8 mouse cellular contexts compared by ENCODE assay signal in the genomic region with DNA sequence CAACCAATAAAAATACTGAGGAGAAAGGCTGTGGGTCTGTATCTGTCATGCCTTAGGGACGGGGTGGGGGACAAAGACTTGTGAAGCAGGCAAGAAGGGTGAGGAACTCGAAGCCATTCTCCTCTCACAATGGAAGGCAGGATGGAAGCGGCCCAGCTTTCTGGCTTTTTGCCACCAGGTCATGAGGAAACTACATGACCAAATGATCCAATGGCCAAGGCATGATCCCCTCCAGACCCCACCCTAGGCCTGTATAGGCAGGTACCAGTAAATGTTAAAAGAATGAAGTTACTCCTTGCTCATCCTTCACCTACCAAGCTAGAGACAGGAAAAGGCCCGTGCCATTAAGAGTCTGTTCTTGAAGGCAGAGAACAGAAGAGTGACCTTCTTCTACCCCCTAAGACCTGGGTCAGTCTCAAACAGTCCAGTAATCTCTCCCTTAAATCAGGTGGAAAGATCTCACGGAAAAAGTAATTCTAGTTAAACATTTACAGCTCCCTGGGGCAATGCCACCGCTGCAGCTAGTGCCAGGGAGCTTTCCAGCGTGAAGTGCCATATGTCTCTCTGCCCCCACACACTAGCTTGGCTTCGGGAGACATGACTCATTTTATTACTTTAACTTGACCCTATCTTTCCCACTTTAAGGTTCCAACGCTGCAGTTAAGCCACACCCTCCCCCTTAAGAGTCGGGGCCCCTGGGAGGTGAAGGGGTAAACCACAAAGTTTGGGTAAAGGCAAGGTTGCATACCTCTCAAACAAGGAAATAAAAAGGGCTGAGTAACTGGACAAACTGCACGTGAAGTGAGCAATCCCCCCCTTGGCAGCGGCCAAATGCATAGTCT. TPM values are rescaled to one million over a fixed set of nuclear protein-coding genes. Genes with fewer than 3 reads are reported as not detected.
A peak's percentile ranks its signal among the peaks of the same experiment; 100 is the strongest.
DNase-seq lines count a peak whose midpoint lies in the region; ATAC-seq and TF ChIP-seq lines count a peak whose summit lies in the region.

No protein-coding gene starts in this region.

- no peak for TF ChIP-seq POLR2A in ES-Bruce4 (IDR thresholded peaks at IDR 0.05; ENCODE audit: insufficient read depth, low read length)

- DNase-seq in gastrocnemius, adult 2 months = no peak
- no peak for DNase-seq in gastrocnemius, adult 18-20 months (ENCODE audit: low spot score)
- DNase-seq in forebrain, postnatal 0 days = no peak
- peak; percentile 79 to 91 for DNase-seq in kidney, postnatal 36 days
- DNase-seq in midbrain, embryonic 10.5 days (ENCODE audit: low spot score) = no peak
- no peak for DNase-seq in yolk sac, embryonic 10.5 days (ENCODE audit: low spot score)

- H3K27ac ChIP-seq in gastrocnemius, adult 2 months = no peak overlapping the region
- H3K27ac ChIP-seq in ES-Bruce4 (ENCODE audit: insufficient read depth, low read length) = no peak overlapping the region
- no peak overlapping the region for H3K27ac ChIP-seq in forebrain, postnatal 0 days (ENCODE audit: low read depth, low read length)
- peak overlapping the region; percentile 88 for H3K27ac ChIP-seq in midbrain, embryonic 10.5 days (replicated peaks)

- no peaks in the 10 kb centered on the region for H3K9me3 ChIP-seq in ES-Bruce4 (replicated peaks; ENCODE audit: control insufficient read depth, insufficient read depth, low read length, poor library complexity, severe bottlenecking)
- H3K9me3 ChIP-seq in forebrain, postnatal 0 days (ENCODE audit: low read length) = no peaks in the 10 kb centered on the region
- H3K9me3 ChIP-seq in midbrain, embryonic 10.5 days (replicated peaks) = no peaks in the 10 kb centered on the region

- no peak for TF ChIP-seq EP300 in ES-Bruce4 (IDR thresholded peaks at IDR 0.05; ENCODE audit: insufficient read depth, low read depth, low read length)

- intact Hi-C loops in gastrocnemius, adult 2 months (cut with DNase I) = no loop called here

- peak overlapping the region; percentile 80 for H3K4me2 ChIP-seq in forebrain, postnatal 0 days (ENCODE audit: low read depth)

- no peak for ATAC-seq in forebrain, postnatal 0 days
- ATAC-seq in frontal cortex, adult (ENCODE audit: low TSS enrichment) = no peak

- no peaks in the 10 kb centered on the region for H3K4me1 ChIP-seq in ES-Bruce4 (ENCODE audit: control insufficient read depth, insufficient read depth, low read length)
- peaks cover 12% of the 10 kb centered on the region for H3K4me1 ChIP-seq in forebrain, postnatal 0 days (ENCODE audit: insufficient read depth)
- H3K4me1 ChIP-seq in midbrain, embryonic 10.5 days = peaks cover 38% of the 10 kb centered on the region

- no peaks in the 10 kb centered on the region for H3K36me3 ChIP-seq in ES-Bruce4 (ENCODE audit: control insufficient read depth, insufficient read depth, low read length, poor library complexity, severe bottlenecking)
- no peaks in the 10 kb centered on the region for H3K36me3 ChIP-seq in forebrain, postnatal 0 days (ENCODE audit: insufficient read depth)
- peaks cover 16% of the 10 kb centered on the region for H3K36me3 ChIP-seq in midbrain, embryonic 10.5 days

- no peak for TF ChIP-seq CTCF in gastrocnemius, adult 2 months (IDR thresholded peaks at IDR 0.05)
- TF ChIP-seq CTCF in ES-Bruce4 (IDR thresholded peaks at IDR 0.05; ENCODE audit: low read depth, low read length) = no peak
- no peak for TF ChIP-seq CTCF in forebrain, postnatal 0 days (IDR thresholded peaks at IDR 0.05; ENCODE audit: low read depth)

- H3K9ac ChIP-seq in ES-Bruce4 (ENCODE audit: low read depth, poor library complexity, severe bottlenecking) = peak overlapping the region; percentile 48; the same call in 1 of the 2 replicates
- peak overlapping the region; percentile 67 for H3K9ac ChIP-seq in forebrain, postnatal 0 days

- 72% methylated on average over 12 of the region's 12 CpGs for WGBS in forebrain, postnatal 0 days
- 79% methylated on average over 12 of the region's 12 CpGs for WGBS in midbrain, embryonic 10.5 days

- peak overlapping the region; percentile 84 for H3K4me3 ChIP-seq in gastrocnemius, adult 2 months
- H3K4me3 ChIP-seq in ES-Bruce4 (ENCODE audit: low read depth, low read length) = peak overlapping the region; percentile 84
- H3K4me3 ChIP-seq in forebrain, postnatal 0 days (ENCODE audit: low read depth, low read length) = peak overlapping the region; percentile 58
- peak overlapping the region; percentile 88 for H3K4me3 ChIP-seq in midbrain, embryonic 10.5 days

- H3K27me3 ChIP-seq in ES-Bruce4 (ENCODE audit: control insufficient read depth, insufficient read depth, low read length, poor library complexity, severe bottlenecking) = no peaks in the 10 kb centered on the region
- no peaks in the 10 kb centered on the region for H3K27me3 ChIP-seq in forebrain, postnatal 0 days (ENCODE audit: insufficient read depth, low read length)
- peaks cover 43% of the 10 kb centered on the region for H3K27me3 ChIP-seq in midbrain, embryonic 10.5 days (ENCODE audit: low read depth, poor library complexity, severe bottlenecking)

RNA-seq across cellular contexts. Expression of a gene that starts 1.2 kb away (rescaled TPM):
- under 1 TPM; 0.20 to 0.36 TPM for total RNA-seq in gastrocnemius, adult 2 months (2021)
- under 1 TPM; 0.31 to 0.37 TPM for total RNA-seq in gastrocnemius, adult 18-20 months (2021)
- 14.6 and 14.9 TPM in 2 replicates for polyA plus RNA-seq in ES-Bruce4 (2011; ENCODE audit: insufficient read depth, insufficient read length, low read depth, missing spikeins)
- 0.10 and 0.15 TPM in 2 replicates for total RNA-seq in forebrain, postnatal 0 days (2014; rRNA removed)
- polyA plus RNA-seq in forebrain, postnatal 0 days (2015; fragmentation: Nextera tagmentation; extraction: Ambion mirVana) = 0.36 and 0.61 TPM in 2 replicates
- polyA plus RNA-seq in midbrain, embryonic 10.5 days (2016; fragmentation: Nextera tagmentation; extraction: Ambion mirVana) = 1.6 and 1.8 TPM in 2 replicates

RNA-seq across cellular contexts. Expression of a gene that starts 1.3 kb away (rescaled TPM):
- 10 to 100 TPM; 63.0 to 87.7 TPM for total RNA-seq in gastrocnemius, adult 2 months (2021)
- total RNA-seq in gastrocnemius, adult 18-20 months (2021) = 10 to 100 TPM; 71.2 to 81.6 TPM
- polyA plus RNA-seq in ES-Bruce4 (2011; ENCODE audit: insufficient read depth, insufficient read length, low read depth, missing spikeins) = 44.8 and 53.0 TPM in 2 replicates
- total RNA-seq in forebrain, postnatal 0 days (2014; rRNA removed) = 110 and 140 TPM in 2 replicates
- 208 and 233 TPM in 2 replicates for polyA plus RNA-seq in forebrain, postnatal 0 days (2015; fragmentation: Nextera tagmentation; extraction: Ambion mirVana)
- 223 and 228 TPM in 2 replicates for polyA plus RNA-seq in midbrain, embryonic 10.5 days (2016; fragmentation: Nextera tagmentation; extraction: Ambion mirVana)

RNA-seq across cellular contexts. Expression of a gene that starts 17.2 kb away (rescaled TPM):
- total RNA-seq in gastrocnemius, adult 2 months (2021) = under 1 TPM; 0.08 to 0.22 TPM
- total RNA-seq in gastrocnemius, adult 18-20 months (2021) = under 1 TPM; 0.23 to 0.26 TPM
- polyA plus RNA-seq in ES-Bruce4 (2011; ENCODE audit: insufficient read depth, insufficient read length, low read depth, missing spikeins) = 0.85 and 0.96 TPM in 2 replicates
- 3.2 and 5.4 TPM in 2 replicates for total RNA-seq in forebrain, postnatal 0 days (2014; rRNA removed)
- 7.8 and 9.1 TPM in 2 replicates for polyA plus RNA-seq in forebrain, postnatal 0 days (2015; fragmentation: Nextera tagmentation; extraction: Ambion mirVana)
- polyA plus RNA-seq in midbrain, embryonic 10.5 days (2016; fragmentation: Nextera tagmentation; extraction: Ambion mirVana) = 5.4 and 8.0 TPM in 2 replicates

RNA-seq across cellular contexts. Expression of a gene that starts 24.1 kb away (rescaled TPM):
- total RNA-seq in gastrocnemius, adult 2 months (2021) = 10 to 100 TPM; 40.2 to 53.4 TPM
- 10 to 100 TPM; 46.1 to 46.8 TPM for total RNA-seq in gastrocnemius, adult 18-20 months (2021)
- 135 and 143 TPM in 2 replicates for polyA plus RNA-seq in ES-Bruce4 (2011; ENCODE audit: insufficient read depth, insufficient read length, low read depth, missing spikeins)
- total RNA-seq in forebrain, postnatal 0 days (2014; rRNA removed) = 71.7 and 75.8 TPM in 2 replicates
- polyA plus RNA-seq in forebrain, postnatal 0 days (2015; fragmentation: Nextera tagmentation; extraction: Ambion mirVana) = 135 and 138 TPM in 2 replicates
- polyA plus RNA-seq in midbrain, embryonic 10.5 days (2016; fragmentation: Nextera tagmentation; extraction: Ambion mirVana) = 137 and 143 TPM in 2 replicates

RNA-seq across cellular contexts. Expression of a gene that starts 24.5 kb away (rescaled TPM):
- 10 to 100 TPM; 79.6 to 85.8 TPM for total RNA-seq in gastrocnemius, adult 2 months (2021)
- total RNA-seq in gastrocnemius, adult 18-20 months (2021) = 10 to 100 TPM; 85.6 to 95.6 TPM
- 48.2 and 53.0 TPM in 2 replicates for polyA plus RNA-seq in ES-Bruce4 (2011; ENCODE audit: insufficient read depth, insufficient read length, low read depth, missing spikeins)
- total RNA-seq in forebrain, postnatal 0 days (2014; rRNA removed) = 107 and 177 TPM in 2 replicates
- polyA plus RNA-seq in forebrain, postnatal 0 days (2015; fragmentation: Nextera tagmentation; extraction: Ambion mirVana) = 133 and 145 TPM in 2 replicates
- 152 and 162 TPM in 2 replicates for polyA plus RNA-seq in midbrain, embryonic 10.5 days (2016; fragmentation: Nextera tagmentation; extraction: Ambion mirVana)

Comparison
In these comparisons a context has a peak if more than half of its experiments do, and no peak if none do; other contexts are left out.
1. DNase-seq: peak in kidney, postnatal 36 days (2 of 2); none in gastrocnemius, adult 2 months (single experiment), gastrocnemius, adult 18-20 months (single experiment), forebrain, postnatal 0 days (single experiment), midbrain, embryonic 10.5 days (single experiment) and yolk sac, embryonic 10.5 days (single experiment).
2. Peak in every context shown above with its lines, with median percentiles within 50 percentile points of each other: H3K4me3 ChIP-seq.